Mouse (Mus musculus) naive thymus-derived CD4-positive, alpha-beta T cell, adult 2 months (primary cell): ENCODE measurements around the gene Olfr1312.
"Not testable (repeated sequence)": the region's sequence is repeated elsewhere in the genome, so short reads cannot be mapped to it uniquely, and the experiment has no call there.

Source experiments
- DNase-seq: peaks from one replicate; pipeline ENCODE4 v3.0.0-alpha.2; 2011; ENCODE audit warnings: low read depth

Olfr1312 gene

DNA sequence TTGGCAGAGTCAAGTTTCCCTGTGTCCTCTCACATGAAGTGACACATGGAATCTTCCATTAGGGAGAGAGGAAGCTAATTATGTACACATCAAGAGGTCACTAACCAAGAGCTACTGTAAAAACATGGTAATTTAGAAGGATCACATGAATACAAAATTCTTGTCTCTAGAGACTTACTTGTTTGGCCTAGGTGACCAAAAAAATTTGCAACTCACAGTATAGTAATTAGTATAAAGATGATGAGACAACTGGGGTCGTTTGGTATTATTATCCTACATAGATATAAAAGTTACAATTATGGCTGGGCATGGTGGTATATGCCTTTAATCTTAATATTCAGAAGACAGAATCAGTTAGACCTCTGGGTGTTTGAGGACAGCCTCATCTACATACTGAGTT is at the start of gene Olfr1312:
TSS of gene Olfr1312 (minus strand) at position 101 of the 400 bp plus-strand sequence.
- DNase-seq: no peak

DNA sequence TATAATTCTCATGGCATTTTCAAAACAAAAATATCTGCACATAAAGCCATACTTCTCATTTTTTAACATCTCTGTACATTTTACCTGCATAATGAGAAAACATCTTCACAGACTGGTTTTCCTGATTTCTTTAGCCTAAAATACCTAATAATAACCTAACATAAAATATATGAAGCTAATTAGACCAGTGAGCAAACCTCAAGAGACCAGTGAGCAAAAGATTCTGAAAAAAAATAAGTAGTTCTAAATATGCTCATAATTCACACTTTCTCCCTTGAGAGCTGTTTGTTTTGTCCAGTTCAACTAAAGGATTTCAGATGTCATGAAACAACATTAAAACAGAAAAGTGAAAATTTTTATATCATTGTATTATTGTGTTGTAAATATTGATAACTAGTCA is 46.6 kb upstream of the Olfr1312 start, which contains the start of gene Olfr1314:
TSS of gene Olfr1314 (minus strand) at position 101 of the 400 bp plus-strand sequence.
- DNase-seq: no peak

DNA sequence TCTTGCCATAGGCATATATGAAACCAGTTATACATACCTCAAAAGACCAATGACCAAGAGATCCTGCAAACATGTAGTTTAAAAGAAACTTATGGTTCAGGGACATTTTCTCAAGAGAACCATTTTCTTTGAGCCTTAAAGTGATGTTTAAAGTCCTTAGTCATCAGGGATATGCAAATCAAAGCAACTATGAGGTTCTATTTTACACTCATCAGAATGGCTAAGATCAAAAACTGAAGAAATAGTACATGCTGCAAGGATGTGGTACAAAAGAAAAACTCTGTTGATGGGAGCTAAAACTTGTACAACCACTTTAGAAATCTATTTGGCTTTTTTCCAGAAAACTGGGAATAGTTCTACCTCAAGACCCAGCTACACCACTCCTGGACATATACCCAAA is 27.7 kb upstream of the Olfr1312 start, which contains the start of gene Olfr1313:
TSS of gene Olfr1313 (minus strand) at position 101 of the 400 bp plus-strand sequence.
- DNase-seq: no peak

DNA sequence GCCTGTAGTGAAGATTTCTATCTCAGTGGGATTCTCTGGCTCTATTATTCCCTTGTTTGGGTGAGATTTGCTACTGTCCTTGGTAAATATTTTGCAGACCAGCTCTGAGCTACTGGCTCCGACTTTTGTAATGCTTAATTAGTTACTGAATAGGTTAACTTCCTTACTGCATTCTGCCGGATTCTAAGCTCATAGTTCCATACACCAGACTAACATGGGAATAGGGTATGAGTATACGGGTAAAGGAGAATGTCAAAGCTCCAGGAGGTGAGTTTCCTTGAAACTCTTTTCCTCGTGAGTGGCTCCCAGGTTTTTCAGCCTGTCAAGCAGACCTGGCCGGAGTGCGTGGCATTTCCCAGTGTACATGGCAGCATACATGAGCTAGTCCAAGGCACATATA is 23.1 kb downstream of the Olfr1312 start:
- DNase-seq: not testable (repeated sequence)

DNA sequence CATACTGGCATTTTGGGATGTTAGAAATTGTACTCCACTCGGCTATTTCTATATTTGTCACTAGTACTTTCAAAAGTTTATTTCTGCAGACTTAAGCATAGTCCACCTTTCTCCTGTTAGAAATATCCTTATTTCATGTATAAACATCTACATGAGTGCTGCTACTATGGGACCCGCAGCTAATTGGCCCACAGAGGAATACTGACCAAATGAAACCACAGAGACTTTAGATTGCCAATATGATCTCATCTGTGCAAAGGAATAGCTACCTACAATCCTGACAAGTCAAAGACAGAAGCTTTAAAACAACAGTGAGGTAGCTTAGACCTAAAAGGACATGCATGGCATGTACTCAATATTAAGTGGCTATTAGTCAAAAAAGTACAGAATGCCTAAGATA is 25.7 kb downstream of the Olfr1312 start, which contains the start of gene Olfr1311:
TSS of gene Olfr1311 (minus strand) at position 101 of the 400 bp plus-strand sequence.
- DNase-seq: no peak

DNA sequence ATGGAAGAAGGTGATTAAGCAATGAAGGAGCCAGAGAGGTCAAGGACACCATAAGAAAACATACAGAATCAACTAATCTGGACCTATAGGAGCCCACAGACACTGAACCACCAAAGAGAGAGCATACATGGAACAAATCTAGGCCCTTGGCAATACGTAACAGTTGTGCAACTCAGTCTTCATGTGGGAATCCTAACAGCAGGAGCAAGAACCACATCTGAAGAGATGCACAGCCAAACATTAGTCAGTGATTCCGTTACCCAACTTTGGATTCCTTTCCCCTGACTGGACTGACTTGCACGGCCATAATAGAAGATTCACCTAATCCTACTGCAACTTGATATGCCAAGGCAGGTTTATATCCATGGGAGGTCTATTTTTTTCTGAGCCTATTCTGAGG is 35.1 kb downstream of the Olfr1312 start:
- no peak for DNase-seq

DNA sequence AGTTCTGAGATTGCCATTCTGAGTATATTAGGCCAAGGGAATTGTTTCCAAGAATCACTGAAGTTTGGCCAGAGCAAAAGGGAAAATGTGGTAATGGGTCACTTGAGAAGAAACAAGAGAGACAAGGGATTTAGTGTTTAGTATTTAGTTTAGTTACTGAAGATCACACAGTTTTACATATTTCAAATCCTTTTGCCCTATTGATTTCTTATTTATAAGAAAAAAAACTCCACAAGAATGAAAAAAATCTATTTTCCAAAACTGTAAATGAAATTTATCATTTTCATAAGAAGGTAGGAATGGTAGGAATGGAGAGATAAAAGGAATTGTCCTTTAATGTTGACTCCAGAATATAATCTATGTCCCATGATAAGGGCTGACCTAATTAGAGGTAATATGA is 37.4 kb downstream of the Olfr1312 start, which contains the start of gene Olfr1310:
TSS of gene Olfr1310 (minus strand) at position 101 of the 400 bp plus-strand sequence.
- no peak for DNase-seq

DNA sequence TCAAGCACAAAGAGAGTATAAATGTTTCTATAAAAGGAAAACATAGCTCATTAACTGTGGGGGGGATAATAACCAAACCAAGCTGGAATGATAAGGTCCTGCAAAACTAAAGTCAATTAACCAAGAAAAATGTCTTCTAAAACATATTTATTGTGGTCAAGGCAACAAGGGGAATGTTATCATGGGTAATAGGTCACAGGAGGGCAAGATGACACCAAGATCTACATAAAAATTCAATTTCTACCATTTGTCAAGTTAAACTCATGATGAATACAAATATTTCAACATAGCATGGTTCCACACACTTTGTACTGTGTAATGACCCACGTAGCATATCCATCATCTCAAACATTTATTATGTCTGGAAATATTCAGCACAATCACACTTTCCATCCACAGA is 59.9 kb downstream of the Olfr1312 start, which contains the start of gene Olfr1309:
TSS of gene Olfr1309 (minus strand) at position 101 of the 400 bp plus-strand sequence.
- DNase-seq: no peak
